Mouse (Mus musculus) forebrain, embryonic 12.5 days (tissue): Measurements from ENCODE around the gene Lce1h. TPM values are rescaled to one million over a fixed set of nuclear protein-coding genes. Genes with fewer than 3 reads are reported as not detected.

Experiments used
- polyA plus RNA-seq: library from polyadenylated mRNA; unstranded; fragments of >200 nt; fragmentation: Nextera tagmentation; extraction: Ambion mirVana; gene quantifications from 2 replicates; pipeline ENCODE4 v1.2.1, GENCODE M21; 2016

Gene Lce1h
- polyA plus RNA-seq, 1 experiment from 2014 or later = not detected

Other genes with a start within 250 kb of the Lce1h start
- not detected in 2 replicates for gene 2310046K23Rik, start 230.6 kb downstream of the Lce1h start, polyA plus RNA-seq
- gene Ivl, start 191.3 kb downstream of the Lce1h start, polyA plus RNA-seq = not detected in 2 replicates
- gene Smcp, start 176.1 kb downstream of the Lce1h start, polyA plus RNA-seq = not detected in 2 replicates
- not detected in 2 replicates for gene 2210017I01Rik, start 157.6 kb downstream of the Lce1h start, polyA plus RNA-seq
- not detected in 2 replicates for gene Lce6a, start 143.4 kb downstream of the Lce1h start, polyA plus RNA-seq
- gene Lce1a1, start 116.8 kb downstream of the Lce1h start, polyA plus RNA-seq = not detected in 2 replicates
- gene Lce1b, start 108.1 kb downstream of the Lce1h start, polyA plus RNA-seq = not detected in 2 replicates
- gene Lce1a2, start 94.8 kb downstream of the Lce1h start, polyA plus RNA-seq = not detected in 2 replicates
- not detected in 2 replicates for gene Lce1c, start 85.8 kb downstream of the Lce1h start, polyA plus RNA-seq
- not detected in 2 replicates for gene Lce1d, start 77.9 kb downstream of the Lce1h start, polyA plus RNA-seq
- gene Lce1e, start 56.0 kb downstream of the Lce1h start, polyA plus RNA-seq = not detected in 2 replicates
- gene Lce1f, start 44.7 kb downstream of the Lce1h start, polyA plus RNA-seq = not detected in 2 replicates
- gene Gm38119, start 26.0 kb downstream of the Lce1h start, polyA plus RNA-seq = not detected in 2 replicates
- not detected in 2 replicates for gene Lce1g, start 12.7 kb downstream of the Lce1h start, polyA plus RNA-seq
- gene Lce1i, start 13.8 kb upstream of the Lce1h start, polyA plus RNA-seq = not detected in 2 replicates
- gene Lce1j, start 25.4 kb upstream of the Lce1h start, polyA plus RNA-seq = not detected in 2 replicates
- gene Lce1k, start 42.8 kb upstream of the Lce1h start, polyA plus RNA-seq = not detected in 2 replicates
- gene Kprp, start 62.2 kb upstream of the Lce1h start, polyA plus RNA-seq = not detected in 2 replicates
- gene Lce1l, start 86.2 kb upstream of the Lce1h start, polyA plus RNA-seq = not detected in 2 replicates
- gene 2310050C09Rik, start 105.2 kb upstream of the Lce1h start, polyA plus RNA-seq = not detected in 2 replicates
- gene Lce3a, start 161.2 kb upstream of the Lce1h start, polyA plus RNA-seq = not detected in 2 replicates
- gene Lce3b, start 167.9 kb upstream of the Lce1h start, polyA plus RNA-seq = not detected in 2 replicates
- gene Lce3c, start 179.4 kb upstream of the Lce1h start, polyA plus RNA-seq = not detected in 2 replicates
- not detected in 2 replicates for gene Lce3d, start 192.3 kb upstream of the Lce1h start, polyA plus RNA-seq
- not detected in 2 replicates for gene Lce3e, start 202.0 kb upstream of the Lce1h start, polyA plus RNA-seq
- not detected in 2 replicates for gene Lce3f, start 227.2 kb upstream of the Lce1h start, polyA plus RNA-seq